Mouse (Mus musculus): ENCODE results near the gene Trpc4ap.
"Not testable (repeated sequence)": the region's sequence is repeated elsewhere in the genome, so short reads cannot be mapped to it uniquely, and the experiment has no call there.

The Trpc4ap gene

DNA sequence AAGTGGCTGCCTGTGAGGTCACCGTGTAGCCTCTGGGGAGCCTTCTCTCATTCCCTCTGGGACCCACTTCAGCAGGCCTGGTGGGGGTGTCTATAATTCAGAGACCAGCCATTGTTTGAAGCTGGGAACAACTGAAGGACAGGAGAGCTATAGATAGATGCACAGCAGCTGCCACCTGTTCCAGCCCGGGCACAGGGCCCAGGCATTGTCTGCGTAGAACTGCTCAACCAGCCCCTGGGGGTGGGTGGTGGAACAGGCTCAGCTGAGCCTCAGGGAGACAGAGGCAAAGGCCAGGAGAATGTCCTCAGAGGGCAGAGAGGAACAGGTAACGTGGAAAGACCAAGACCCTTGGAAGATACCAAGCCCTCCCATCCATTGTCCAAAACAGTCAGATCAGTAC is 85.8 kb downstream of the Trpc4ap start:
- no peak for DNase-seq

GRCm38 (mm10) chr2:155605236-155605589 is 87.0 kb downstream of the Trpc4ap start:
- not testable (repeated sequence) for DNase-seq

DNA sequence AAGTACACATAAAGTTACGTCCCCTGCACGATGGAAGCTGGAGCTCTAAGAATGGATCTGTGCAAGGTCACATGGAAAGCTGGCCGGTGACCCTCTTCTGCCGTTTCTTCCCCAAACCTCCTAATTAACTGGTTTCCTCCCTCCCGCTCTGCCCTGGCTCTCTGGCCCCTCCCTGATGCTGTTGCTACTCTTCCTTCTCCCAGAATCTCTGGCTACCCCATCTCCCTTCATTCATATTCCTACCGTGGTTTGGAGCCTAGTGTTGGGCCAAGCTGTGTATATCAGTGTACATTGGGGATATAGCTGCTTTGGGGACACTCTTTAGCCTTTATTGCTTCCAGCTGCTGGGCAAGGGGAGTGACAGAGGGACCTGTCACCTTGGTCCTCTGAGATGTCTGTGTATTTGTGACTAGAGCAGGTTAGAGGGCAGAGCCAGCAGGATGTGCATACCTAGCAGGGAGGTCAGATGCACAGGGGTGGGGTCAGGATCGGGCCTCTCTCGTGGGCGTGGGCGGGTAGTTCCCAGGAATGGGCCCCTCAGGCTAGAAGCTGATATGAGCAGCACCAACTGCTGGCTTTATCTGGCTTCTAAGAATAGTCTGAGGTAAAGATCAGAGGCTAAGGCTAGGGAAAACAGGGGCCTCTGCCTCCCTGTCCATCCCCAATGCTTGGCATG is 87.5 kb downstream of the Trpc4ap start:
- DNase-seq = no peak

GRCm38 (mm10) chr2:155603707-155604106 is 88.5 kb downstream of the Trpc4ap start:
- no peak for DNase-seq

GRCm38 (mm10) chr2:155595516-155595915 is 96.7 kb downstream of the Trpc4ap start:
- no peak for DNase-seq

DNA sequence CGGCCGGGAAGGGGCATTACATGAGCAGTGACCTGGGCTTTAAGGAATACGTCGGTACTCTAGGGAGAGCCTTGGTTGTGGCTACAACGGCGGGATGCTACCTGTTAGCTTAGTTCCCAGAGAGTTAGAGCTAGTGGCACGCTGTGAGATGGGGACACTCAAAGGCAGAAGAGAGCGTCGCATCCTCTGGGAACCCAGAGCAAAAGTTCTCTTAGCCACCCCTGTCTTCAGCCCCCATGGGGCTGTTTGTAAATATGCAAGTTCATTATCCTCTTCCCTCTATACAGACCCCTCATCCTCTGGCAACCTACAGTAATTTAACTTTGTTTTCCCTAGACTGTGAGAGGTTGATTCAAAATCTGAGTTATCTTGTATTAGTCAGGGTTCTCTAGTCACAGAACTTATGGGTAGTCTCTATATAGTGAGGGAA is 99.3 kb downstream of the Trpc4ap start:
- no peak for DNase-seq

DNA sequence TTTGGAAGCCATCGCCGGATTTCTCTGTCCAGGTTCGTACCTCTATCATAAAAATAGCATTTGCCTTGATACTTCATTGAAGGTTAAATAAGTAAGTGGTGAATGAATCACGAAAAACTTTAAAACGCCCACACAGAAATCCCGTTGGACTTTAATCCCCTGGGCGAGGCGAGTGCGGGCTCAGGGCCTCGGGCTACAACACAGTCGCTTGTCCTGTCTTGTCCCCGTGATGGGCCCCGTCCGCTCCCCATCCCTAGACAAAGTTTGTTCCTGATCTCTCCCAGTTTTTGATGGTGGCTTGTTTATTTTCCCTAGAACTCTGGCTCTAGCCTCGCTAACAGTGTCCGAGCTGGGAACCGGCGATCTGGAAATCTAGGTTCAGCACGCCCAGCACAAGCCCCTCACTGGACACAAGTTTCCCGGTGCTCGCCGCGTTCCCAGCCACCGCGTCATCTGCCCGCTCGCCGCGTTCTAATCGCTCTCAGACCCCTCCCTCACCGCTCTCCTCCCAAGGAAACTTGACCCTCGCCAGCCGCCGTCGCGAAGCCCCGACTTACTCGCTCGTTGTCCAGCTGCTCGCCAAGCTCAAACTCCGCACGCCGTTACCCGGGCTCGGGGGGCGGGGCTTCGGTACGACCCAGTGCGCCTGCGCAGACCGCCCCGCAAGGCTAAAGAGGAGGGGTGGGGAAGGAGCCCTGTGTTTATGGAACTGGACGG is 99.9 kb downstream of the Trpc4ap start, which contains the start of gene Gss:
Gss (minus strand) TSS at position 674 of the 717 bp plus-strand sequence.
- DNase-seq = peak; percentile 90 to 91

DNA sequence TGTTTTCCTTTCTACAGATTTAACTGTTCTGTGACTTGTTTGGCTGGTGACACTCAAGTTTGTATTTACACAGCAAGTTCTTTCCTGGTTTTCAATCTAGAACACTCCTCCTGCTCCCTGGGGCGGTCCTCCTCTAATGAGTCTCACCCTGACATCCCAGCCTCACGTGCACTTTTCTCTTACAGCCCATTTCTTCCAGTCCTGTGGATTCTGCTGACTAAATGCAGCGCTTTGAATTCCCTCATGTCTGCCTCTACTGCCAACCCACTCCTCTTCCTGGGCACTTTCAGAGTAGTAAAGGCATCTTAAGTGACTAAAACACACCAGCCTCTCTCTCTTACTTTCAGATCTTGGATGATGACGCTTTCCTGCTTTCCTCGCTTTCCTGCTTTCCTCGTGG is 100.5 kb downstream of the Trpc4ap start:
- no peak for DNase-seq

DNA sequence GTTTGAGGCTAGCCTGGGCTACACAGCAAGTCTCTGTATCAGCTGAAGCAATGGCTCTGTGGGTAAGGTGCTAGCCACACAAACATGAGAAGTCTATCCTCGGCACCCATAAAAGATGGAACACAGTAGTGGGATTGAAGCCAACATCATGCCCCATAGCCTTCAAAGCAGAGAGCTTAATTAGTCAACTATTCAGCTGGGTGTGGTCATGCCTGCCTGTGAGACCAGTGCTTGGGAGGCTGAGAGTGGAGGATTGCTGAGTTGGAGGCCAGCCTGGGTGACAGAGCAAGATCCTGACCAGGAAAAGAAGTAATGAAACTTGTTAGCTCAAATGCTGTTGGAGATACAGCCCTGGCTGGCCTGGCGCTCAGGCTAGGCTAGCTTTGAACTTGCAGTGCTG is 101.3 kb downstream of the Trpc4ap start:
- DNase-seq = no peak

- no peak for DNase-seq
These were observed 102.7 kb downstream of the Trpc4ap start for GRCm38 (mm10) chr2:155589521-155589920.

DNA sequence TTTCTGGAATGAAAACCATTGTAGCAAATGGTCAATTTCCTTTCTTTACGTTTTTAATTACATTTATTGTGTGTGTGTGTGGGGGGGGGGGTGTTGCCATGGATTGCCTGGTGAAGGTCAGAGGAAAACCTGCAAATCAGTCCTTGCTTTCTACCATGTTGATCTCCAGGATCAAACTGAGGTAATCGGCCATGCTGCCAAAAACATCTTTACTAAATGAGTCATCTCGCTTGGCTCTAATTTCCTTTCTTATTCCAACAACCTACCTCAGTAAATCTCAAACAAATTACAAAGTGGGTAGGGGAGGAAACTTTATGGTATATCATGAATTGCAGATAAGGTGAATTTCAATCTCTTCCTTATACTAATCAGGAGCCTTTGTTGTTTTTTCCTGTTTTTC is 104.0 kb downstream of the Trpc4ap start:
- DNase-seq = no peak

- no peak for DNase-seq
These were observed 106.7 kb downstream of the Trpc4ap start for GRCm38 (mm10) chr2:155585486-155585885.

GRCm38 (mm10) chr2:155585082-155585481 is 107.1 kb downstream of the Trpc4ap start:
- no peak for DNase-seq
